Mouse (Mus musculus): ENCODE measurements around the gene Cped1. TPM values are rescaled to one million over a fixed set of nuclear protein-coding genes. Genes with fewer than 3 reads are reported as not detected.

Cped1 gene
- total RNA-seq, 2 experiments from 2014 or later = 3.0 to 3.5 TPM

DNA sequence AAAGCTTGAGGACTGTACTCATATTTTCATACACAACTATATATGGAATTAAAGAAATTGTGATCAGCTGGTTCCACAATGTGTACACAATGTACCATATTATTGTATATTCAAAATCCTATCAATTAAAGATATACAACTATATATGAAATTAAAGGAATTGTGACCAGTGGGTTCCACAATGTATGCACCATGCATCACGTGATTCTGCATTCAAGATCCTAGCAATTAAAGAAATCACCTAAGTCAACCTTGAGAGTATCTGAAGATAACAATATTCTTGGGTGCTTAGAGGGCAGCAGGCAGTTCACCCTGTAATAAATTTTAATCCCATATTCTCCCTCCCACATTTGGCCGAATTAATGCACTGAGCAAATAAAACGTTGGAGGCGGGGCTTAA lies 280.3 kb downstream of the Cped1 start:
- DNase-seq (ENCODE audit: low spot score in 2 of 2) = no peak
- intact Hi-C loops (cut with DNase I) = no loop called here

DNA sequence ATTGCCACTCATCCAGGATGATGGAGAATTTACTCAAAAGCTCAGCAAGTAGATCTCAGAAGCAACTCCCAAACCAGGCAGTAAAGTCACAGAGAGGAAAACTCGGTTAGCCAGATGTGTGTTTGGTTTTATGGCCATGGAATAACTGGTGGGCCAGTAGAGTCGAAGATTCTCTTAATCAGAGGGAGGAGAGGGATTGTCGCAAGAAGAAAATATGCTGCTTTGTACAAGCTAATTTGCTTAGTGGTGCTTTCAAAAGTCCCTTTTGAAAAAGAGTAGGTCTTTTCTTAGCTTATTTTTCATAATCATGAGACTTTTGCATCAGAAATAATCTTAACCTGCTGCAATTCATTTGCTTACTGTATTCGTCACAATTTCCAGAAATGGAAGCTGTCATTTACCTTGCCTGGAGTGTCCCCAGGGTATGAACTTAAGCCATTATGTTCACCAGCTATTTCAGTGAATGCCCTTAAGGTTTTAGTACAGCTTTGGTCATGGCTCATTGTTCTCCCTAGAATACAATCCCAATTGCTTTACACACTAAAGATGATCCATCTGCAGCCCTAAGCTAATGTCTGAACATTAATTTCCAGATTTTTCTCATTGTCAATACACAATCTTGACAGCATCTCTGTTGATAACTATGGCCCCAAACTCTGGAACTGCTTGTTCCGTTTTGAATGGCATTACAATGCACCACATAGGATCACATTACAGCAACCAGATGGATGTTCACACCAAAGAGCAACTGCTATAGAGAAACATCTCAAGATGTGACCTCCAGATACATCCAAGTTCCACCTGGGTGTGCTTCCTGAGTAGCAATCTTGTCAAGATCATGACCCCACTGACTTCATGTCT lies 282.3 kb downstream of the Cped1 start:
- intact Hi-C loops (cut with DNase I) = no loop called here
- no peak for DNase-seq (ENCODE audit: low spot score in 2 of 2)

DNA sequence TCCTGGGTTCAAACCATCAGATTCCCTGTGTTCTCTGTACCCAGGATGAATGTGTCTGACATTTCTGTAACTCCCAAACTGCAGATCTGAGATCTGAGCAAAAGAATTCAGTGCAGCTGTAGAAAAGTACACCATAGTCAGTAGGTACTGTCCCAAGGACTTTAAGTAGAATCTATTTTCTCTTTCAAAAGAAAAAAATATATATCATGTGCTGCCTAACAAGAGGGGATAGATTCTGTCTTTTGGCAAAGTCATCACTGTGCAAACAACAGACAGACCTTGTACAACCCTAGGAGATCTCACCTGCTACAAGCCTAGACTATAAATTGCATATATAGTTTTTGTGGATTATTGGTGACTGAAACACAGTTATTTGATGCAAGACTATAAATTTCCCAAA lies 283.0 kb downstream of the Cped1 start:
- intact Hi-C loops (cut with DNase I) = no loop called here
- DNase-seq (ENCODE audit: low spot score in 2 of 2) = no peak

DNA sequence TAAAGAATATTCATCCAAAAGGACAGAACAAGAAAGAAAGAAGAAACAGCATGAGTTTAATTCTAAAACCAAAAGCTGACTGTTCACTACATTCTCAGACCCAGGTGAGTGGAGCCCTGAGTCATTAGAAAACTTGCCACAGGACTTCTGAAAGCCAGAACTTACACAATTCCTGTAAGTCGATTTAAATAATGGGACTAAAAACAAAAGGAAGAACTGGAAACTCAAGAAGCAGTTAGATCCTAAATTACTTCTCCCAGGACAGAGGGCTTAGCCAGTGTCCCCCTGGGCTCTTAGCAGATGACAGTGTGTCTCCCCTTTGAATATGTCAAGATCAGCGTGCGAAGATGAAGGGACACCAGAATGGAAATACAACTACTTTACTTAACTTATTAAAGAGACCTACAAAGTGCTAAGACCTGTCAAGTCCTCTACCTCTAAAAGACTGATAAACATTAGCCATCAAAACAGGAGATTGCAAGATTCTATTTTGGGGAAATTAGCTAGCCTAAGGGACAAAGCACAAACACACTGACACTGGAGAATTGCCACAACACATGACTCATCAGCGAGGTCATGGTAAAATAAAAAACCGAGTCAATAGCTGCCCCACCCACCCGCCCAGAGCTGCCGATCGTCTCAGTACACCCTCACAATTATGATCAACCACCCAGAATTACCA lies 284.3 kb downstream of the Cped1 start:
- DNase-seq (ENCODE audit: low spot score in 2 of 2) = no peak
- intact Hi-C loops (cut with DNase I) = no loop called here

DNA sequence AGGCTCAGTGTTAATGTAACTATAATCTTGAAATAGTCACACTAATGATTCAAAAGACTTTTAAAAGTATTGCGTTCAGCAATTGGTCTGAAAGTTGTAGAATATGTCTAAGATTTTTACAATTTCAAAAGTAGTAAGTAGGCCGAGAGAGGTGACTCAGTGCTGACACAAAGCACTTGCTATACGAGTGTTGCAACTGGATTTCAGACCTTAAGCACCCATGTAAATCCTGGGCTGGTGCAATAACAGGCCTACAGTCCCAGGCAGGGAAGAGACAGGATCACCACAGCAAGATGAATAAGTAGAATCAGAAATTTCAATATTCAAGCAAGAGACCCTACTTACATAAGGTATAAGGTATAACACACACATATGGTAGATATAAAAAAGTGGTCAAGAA lies 292.2 kb downstream of the Cped1 start:
- intact Hi-C loops (cut with DNase I) = no loop called here
- no peak for DNase-seq (ENCODE audit: low spot score in 2 of 2)

DNA sequence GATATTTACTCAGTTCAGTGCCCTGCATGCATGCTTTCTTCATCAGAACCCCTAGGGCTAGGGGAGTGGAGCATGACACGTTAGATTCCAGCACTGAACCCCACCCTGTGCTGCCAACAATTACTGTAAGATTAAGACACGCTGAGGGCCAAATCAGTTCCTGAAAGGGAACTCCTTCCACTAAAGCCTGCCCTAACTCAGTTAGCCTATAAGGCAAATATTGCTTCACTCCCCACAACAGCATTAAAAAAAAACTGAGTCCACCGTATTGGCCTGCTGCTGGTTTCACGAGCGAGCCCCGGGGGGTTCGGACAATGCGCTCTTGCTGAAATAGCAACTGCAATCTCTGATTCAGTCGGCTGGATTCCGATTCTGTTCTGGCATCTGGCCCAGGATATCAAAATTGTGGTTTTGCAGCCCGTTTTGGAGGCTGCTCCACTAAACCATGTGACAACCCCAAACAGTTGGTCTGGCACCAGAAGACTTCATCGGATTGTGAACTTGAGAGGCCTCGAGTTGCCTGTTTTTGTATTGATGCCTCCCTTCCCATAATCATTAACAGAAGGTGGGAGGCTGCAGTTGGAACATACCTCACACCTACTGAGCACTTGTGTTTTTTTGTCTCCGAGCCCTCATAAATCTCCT lies 294.6 kb downstream of the Cped1 start:
- peak; percentile 10 to 54 for DNase-seq (ENCODE audit: low spot score in 2 of 2)
- intact Hi-C loops (cut with DNase I) = no loop called here

DNA sequence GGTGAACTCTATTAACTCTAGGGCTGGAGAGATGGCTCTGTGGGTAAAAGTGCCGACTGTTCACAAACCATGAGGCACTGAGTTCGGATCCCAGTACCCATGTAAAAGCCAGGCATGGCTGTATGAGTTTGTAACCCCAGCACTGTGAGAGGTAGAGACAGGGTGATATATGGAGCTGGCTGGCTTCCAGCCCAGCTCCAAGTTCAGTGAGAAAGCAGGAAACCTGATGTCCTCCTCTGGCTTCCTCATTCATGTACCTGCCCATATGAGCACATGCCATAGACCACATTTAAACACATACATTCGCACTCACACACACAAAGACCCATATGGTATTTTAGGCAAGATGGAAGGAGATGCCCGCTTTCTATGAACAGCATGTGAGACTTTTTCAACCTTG lies 296.7 kb downstream of the Cped1 start:
- intact Hi-C loops (cut with DNase I) = no loop called here
- DNase-seq (ENCODE audit: low spot score in 2 of 2) = no peak

DNA sequence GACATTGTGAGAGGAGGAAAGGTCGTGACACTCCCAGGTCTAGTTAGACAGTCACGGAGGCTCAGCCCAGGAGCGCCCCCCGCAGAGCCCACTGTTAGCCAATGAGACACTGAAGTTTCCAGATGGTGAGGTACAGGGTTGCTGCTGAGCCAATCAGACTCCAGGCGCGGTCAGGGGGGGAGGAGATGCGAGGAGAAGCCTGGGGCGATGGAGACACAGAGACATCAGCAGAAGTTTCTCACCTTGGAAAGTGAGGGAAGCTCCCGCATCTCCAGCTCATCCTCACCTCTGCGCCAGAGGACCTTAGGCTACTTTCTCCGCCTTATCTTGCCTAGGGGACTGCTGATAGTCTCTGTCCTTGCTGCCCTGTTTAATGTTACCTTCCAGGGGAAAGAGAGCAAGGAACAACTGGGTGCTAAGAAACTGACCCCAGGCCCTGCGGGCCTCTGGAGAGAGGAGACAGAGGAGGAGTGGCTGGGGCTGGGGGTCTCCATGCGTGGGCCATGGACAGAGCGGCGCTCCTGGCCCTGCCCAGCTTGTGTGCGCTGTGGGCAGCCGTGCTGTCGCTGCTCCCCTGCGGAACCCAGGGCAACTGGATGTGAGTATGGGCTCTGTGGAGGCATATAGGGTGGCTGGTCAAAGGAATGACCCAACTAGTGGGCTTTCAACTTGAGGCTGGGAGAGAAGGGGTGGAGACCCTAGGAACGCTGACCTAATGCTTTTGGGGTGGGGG lies 302.5 kb downstream of the Cped1 start, which contains the start of gene Wnt16:
Gene Wnt16, plus strand, starts transcription at position 224 of the 733 bp plus-strand sequence.
- peak; percentile 17 to 48 for DNase-seq (ENCODE audit: low spot score in 2 of 2)
- intact Hi-C loops (cut with DNase I) = loop anchor here (5.0 kb wide), 2 partner anchors 166 to 969 kb away; no protein-coding TSS in a partner anchor

DNA sequence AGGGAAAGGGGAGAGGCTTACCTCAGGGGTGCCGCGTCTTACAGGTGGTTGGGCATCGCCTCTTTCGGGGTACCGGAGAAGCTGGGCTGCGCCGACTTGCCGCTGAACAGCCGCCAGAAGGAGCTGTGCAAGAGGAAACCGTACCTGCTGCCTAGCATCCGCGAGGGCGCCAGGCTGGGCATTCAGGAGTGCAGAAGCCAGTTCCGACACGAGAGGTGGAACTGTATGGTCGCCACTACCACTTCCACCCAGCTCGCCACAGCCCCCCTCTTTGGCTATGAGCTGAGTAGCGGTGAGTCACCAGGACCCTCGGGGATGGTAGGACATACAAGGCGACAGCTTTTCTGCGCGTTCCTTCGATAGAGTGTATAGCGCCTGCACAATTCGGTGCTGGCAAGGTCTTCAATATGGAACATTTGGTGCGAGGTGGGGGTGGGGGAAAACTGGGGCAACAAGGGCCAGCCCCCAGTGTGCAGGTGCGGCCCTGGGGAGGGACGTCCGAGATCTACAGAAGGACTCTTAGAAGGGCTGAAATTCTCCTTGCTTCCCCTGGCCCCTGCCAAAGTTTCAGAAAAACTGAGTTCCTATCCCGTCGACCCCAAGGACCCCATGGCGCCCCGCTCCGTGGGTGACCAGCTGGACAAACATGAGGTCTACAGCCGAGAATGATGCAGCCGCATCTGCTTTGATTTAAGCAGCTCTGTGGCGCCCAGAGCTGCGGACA lies 303.2 kb downstream of the Cped1 start:
- peak; percentile 23 to 29 for DNase-seq (ENCODE audit: low spot score in 2 of 2)
- intact Hi-C loops (cut with DNase I) = loop anchor here (5.0 kb wide), 2 partner anchors 167 to 968 kb away; no protein-coding TSS in a partner anchor

DNA sequence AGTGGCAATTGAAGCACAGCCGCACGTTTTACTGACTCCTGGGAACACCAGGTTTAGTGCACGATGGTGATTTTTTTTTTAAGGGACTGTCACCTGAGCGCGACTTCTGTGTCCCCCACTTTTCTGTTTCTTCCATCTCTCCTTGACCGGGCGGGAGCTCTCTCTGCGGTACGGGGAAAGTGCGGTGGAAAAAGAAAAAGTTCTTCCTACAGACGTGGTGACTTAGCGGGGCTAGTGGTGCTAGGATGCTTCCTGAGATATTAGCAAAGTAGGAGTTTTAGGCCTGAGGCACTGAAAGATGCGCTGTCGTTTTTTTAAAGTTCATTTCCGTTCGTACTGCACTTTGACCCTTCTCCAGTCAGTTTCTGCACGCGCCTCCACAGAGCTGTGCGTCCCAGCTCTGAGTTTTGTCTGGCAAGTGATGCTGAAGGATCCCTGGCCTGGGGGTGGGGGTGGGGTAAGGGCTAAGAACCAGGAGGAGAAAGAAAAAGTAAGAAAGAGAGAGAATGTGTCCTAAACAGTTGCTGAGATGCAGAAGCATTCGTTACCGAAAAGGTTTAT lies 303.8 kb downstream of the Cped1 start:
- intact Hi-C loops (cut with DNase I) = loop anchor here (5.0 kb wide), 2 partner anchors 167 to 968 kb away; no protein-coding TSS in a partner anchor
- no peak for DNase-seq (ENCODE audit: low spot score in 2 of 2)

DNA sequence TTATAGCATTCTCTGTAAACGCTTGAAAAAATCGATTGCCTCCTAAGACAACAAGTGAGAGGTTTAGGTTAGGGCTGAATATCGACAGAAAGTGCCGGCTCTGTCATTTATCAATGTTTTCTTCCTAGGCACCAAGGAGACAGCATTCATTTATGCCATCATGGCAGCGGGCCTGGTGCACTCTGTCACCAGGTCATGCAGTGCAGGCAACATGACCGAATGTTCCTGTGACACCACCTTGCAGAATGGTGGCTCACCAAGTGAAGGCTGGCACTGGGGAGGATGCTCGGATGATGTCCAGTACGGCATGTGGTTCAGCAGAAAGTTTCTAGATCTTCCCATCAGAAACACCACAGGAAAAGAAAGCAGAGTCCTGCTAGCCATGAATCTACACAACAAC lies 305.1 kb downstream of the Cped1 start:
- intact Hi-C loops (cut with DNase I) = no loop called here
- no peak for DNase-seq (ENCODE audit: low spot score in 2 of 2)

DNA sequence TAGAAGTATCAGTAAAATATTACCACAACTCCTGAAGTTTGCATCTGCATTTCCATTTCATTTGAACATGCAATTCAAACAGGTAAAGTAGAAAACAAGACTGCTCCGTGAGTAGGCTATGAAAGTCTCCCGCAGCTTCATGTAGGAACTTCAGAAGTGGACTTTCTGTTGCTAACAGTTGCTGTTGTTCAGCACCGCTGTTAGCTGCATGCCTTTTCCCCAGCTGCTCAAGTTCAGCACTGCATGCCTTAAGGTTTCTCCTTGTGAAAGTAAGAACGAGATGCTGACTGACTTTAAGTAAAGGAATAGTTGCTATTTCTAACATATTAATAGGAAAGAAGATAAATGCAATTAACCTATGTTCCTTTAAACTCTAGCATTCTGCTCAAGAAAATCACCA lies 306.3 kb downstream of the Cped1 start:
- intact Hi-C loops (cut with DNase I) = no loop called here
- DNase-seq (ENCODE audit: low spot score in 2 of 2) = no peak

DNA sequence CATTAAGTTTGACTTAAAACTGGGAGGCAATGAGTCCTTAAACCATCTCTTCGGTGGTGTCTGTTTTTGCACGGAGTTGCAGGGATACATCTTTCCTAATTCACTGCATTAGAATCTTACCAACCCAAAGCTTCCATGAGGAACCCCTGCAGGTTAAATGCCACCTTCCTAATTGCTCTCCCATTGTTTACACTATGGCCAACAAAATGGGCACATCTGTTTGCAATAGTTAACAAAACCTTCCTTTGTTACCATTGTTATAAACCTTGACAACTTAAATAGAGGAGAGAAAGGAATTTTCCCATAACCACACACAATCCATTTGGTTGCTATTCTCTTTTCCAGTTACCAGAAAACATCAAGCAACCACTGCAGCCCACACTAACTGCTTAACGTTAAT lies 308.2 kb downstream of the Cped1 start:
- intact Hi-C loops (cut with DNase I) = no loop called here
- DNase-seq (ENCODE audit: low spot score in 2 of 2) = no peak

DNA sequence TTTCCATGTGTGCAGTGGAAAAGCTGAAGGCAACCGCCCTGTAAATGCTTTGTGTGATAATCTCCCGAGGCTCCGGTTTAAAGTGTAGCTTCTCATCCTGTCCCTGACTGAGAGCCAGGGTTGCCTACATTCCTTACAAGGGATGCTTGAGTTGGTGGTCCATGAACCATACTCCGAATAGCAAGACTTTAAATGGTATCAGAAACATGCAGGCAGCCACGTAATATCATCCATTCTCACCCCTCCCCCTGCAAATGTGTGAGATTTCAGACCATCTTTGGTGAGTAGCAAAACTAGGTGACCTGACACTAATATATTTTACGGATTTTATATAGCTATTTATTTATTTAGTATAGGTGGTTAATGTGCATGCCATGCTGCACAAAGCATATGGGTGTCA lies 311.3 kb downstream of the Cped1 start:
- intact Hi-C loops (cut with DNase I) = no loop called here
- DNase-seq (ENCODE audit: low spot score in 2 of 2) = no peak

DNA sequence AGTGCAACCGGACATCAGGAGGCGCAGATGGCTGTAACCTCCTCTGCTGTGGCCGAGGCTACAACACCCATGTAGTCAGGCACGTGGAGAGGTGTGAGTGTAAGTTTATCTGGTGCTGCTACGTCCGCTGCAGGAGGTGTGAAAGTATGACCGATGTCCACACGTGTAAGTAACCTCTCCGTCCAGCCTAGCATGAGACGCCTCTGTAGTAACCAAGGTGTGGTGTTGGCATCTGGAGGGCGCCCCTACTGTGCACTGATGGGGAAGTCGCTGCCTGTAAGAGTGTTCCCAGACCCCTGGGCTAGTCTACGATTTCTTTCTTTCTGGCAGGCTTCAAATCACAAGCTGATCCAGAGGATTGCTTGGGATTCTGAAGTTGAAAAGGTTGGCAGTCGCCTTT lies 312.3 kb downstream of the Cped1 start:
- no peak for DNase-seq (ENCODE audit: low spot score in 2 of 2)
- intact Hi-C loops (cut with DNase I) = no loop called here
